Mouse (Mus musculus): ENCODE results near the gene Pou5f1. TPM values are rescaled to one million over a fixed set of nuclear protein-coding genes. Genes with fewer than 3 reads are reported as not detected.

Pou5f1 gene
- polyA plus RNA-seq, 1 experiment from 2014 or later, result not detected

DNA sequence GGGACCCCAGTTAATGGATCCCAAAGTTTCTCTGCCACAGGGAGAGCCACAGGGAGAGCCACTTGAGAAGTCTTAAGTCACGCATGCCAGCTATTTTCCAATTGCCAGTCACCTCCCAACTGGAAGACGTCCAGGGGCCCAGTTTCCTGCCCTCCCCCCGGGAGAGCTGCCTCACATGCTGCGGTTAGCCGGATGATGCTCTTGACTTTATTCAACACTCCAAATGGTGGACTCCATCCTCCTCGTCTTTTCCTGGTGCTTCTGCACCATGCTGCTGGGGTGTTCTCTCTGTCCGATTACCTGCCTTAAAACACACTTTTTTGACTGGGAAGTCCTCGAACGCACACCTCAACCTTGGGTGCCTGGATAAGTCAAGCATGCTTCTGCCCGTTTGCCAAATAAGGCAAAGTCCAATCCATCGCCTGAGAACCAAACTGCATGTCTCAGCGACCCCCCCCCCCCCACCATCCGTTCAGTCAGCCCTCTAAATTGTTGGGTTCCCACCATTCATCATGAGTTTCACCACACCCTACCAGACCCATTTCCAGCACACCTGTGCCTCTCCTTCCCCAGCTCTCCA, 50.5 kb downstream of the Pou5f1 start:
- no peak overlapping the region for H3K9ac ChIP-seq (replicated peaks)
- H3K36me3 ChIP-seq, result no peaks in the 10 kb centered on the region
- no peaks in the 10 kb centered on the region for H3K27me3 ChIP-seq
- 88% methylated on average over 13 of the region's 13 CpGs for WGBS
- no peak for ATAC-seq
- no peak overlapping the region for H3K4me3 ChIP-seq (replicated peaks)
- no peak overlapping the region for H3K27ac ChIP-seq
- H3K9me3 ChIP-seq, result no peaks in the 10 kb centered on the region
- H3K4me1 ChIP-seq (replicated peaks), result no peaks in the 10 kb centered on the region
- no peak overlapping the region for H3K4me2 ChIP-seq (replicated peaks)

DNA sequence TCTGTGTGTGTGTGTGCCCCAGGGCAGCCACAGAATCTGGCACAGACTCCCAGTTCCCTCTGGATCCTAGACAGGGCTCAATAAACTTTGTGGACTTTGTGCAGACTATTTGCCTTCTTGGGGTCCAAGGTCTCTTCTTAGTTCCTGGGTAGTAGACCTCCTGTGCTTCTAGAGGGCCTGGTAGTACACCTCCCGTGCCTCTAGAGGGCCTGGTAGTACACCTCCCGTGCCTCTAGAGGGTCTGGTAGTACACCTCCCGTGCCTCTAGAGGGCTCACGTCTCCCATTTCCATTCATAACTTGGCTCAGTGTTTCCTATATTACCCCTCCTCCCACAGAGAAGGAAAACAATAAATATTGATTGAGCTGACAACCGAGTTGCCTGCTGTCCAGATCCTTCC, 51.0 kb downstream of the Pou5f1 start:
- no peak for ATAC-seq
- WGBS, result 29% methylated on average over 5 of the region's 5 CpGs

DNA sequence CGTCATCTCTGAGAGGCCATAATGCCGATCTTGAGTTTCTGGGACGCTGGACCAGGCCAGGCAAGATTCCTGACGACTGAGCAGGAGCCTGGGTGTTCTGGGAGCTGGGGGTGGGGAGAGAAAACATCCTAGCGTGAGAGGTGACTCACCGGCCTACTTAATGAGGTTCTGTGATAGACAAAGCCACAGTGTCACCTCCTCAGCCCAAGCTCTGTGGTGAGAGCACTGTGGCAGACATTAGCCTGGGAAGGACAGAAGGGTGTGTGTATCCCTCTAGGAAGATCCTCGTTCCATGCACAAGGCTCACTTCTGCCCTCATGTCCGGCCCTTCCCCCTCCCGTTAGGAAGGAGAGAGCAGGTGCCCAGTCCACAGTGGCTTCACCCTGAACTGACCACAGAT, 51.5 kb downstream of the Pou5f1 start:
- Histone ChIP-seq H3K4me3 (replicated peaks) (no peak overlapping the region), H3K4me1 (replicated peaks) (no peaks in the 10 kb centered on the region), H3K4me2 (replicated peaks) (no peak overlapping the region), H3K9me3 (no peaks in the 10 kb centered on the region), H3K27me3 (no peaks in the 10 kb centered on the region), H3K27ac (no peak overlapping the region), H3K9ac (replicated peaks) (no peak overlapping the region), H3K36me3 (no peaks in the 10 kb centered on the region)
- ATAC-seq, result no peak
- WGBS, result 81% methylated on average over 9 of the region's 9 CpGs

More for the DNA sequence above, 51.0 kb downstream of the Pou5f1 start:
- Histone ChIP-seq H3K27me3 (no peaks in the 10 kb centered on the region), H3K36me3 (no peaks in the 10 kb centered on the region), H3K4me2 (replicated peaks) (no peak overlapping the region), H3K9me3 (no peaks in the 10 kb centered on the region), H3K4me1 (replicated peaks) (no peaks in the 10 kb centered on the region), H3K27ac (no peak overlapping the region), H3K9ac (replicated peaks) (no peak overlapping the region), H3K4me3 (replicated peaks) (no peak overlapping the region)

DNA sequence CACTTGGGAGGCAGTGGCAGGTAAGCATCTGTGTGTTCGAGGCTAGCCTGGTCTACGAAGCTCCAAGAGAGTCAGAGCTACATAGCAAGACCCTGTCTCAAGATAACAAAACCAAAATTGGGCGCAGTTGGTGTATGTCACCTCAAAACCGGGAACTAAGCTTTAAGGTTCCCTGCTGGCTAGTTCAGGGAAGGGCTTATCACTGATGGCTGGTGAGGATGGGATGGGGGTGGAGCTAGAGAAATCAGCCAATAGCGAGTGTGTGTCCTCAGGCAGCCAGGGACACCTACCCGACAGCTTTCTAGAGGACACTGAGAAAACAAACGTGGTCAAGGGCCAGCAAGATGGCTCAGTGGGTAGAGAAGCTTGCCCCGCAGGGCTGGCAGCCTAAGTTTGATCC, 52.4 kb downstream of the Pou5f1 start:
- no peak overlapping the region for H3K27ac ChIP-seq
- no peak for ATAC-seq
- H3K4me1 ChIP-seq (replicated peaks), result no peaks in the 10 kb centered on the region
- no peak overlapping the region for H3K4me2 ChIP-seq (replicated peaks)
- H3K9ac ChIP-seq (replicated peaks), result no peak overlapping the region
- no peaks in the 10 kb centered on the region for H3K9me3 ChIP-seq
- H3K27me3 ChIP-seq, result no peaks in the 10 kb centered on the region
- no peaks in the 10 kb centered on the region for H3K36me3 ChIP-seq
- 66% methylated on average over 8 of the region's 8 CpGs for WGBS
- no peak overlapping the region for H3K4me3 ChIP-seq (replicated peaks)

Other genes starting within 250 kb of the Pou5f1 start
- 49.5 and 52.5 TPM in 2 replicates for gene H2-D1, start 243.3 kb upstream of the Pou5f1 start, polyA plus RNA-seq (2015; fragmentation: Nextera tagmentation; extraction: Ambion mirVana)
- gene H2-Q1, start 185.6 kb upstream of the Pou5f1 start, polyA plus RNA-seq (2015; fragmentation: Nextera tagmentation; extraction: Ambion mirVana), result 0.11 and 0.17 TPM in 2 replicates
- gene H2-Q2, start 163.8 kb upstream of the Pou5f1 start, polyA plus RNA-seq (2015; fragmentation: Nextera tagmentation; extraction: Ambion mirVana), result 0.26 and 0.30 TPM in 2 replicates
- 1.00 and 1.3 TPM in 2 replicates for gene H2-Q4, start 126.4 kb upstream of the Pou5f1 start, polyA plus RNA-seq (2015; fragmentation: Nextera tagmentation; extraction: Ambion mirVana)
- 0.17 TPM in 2 replicates for gene H2-Q6, start 81.2 kb upstream of the Pou5f1 start, polyA plus RNA-seq (2015; fragmentation: Nextera tagmentation; extraction: Ambion mirVana)
- 2.5 TPM in 2 replicates for gene H2-Q7, start 66.9 kb upstream of the Pou5f1 start, polyA plus RNA-seq (2015; fragmentation: Nextera tagmentation; extraction: Ambion mirVana)
- gene H2-Q10, start 35.9 kb upstream of the Pou5f1 start, polyA plus RNA-seq (2015; fragmentation: Nextera tagmentation; extraction: Ambion mirVana), result 0.09 and 0.69 TPM in 2 replicates
- gene Tcf19, start 10.8 kb downstream of the Pou5f1 start, polyA plus RNA-seq (2015; fragmentation: Nextera tagmentation; extraction: Ambion mirVana), result 23.1 and 23.2 TPM in 2 replicates
- 6.5 and 8.4 TPM in 2 replicates for gene Cchcr1, start 11.1 kb downstream of the Pou5f1 start, polyA plus RNA-seq (2015; fragmentation: Nextera tagmentation; extraction: Ambion mirVana)
- 0.73 and 1.1 TPM in 2 replicates for gene Psors1c2, start 27.2 kb downstream of the Pou5f1 start, polyA plus RNA-seq (2015; fragmentation: Nextera tagmentation; extraction: Ambion mirVana)
- gene Cdsn, start 46.1 kb downstream of the Pou5f1 start, polyA plus RNA-seq (2015; fragmentation: Nextera tagmentation; extraction: Ambion mirVana), result 0.06 and 0.11 TPM in 2 replicates
- gene 2300002M23Rik, start 61.4 kb downstream of the Pou5f1 start, polyA plus RNA-seq (2015; fragmentation: Nextera tagmentation; extraction: Ambion mirVana), result not detected in 2 replicates
- gene Sfta2, start 95.5 kb downstream of the Pou5f1 start, polyA plus RNA-seq (2015; fragmentation: Nextera tagmentation; extraction: Ambion mirVana), result not detected in 2 replicates
- gene Gm9573, start 120.6 kb downstream of the Pou5f1 start, polyA plus RNA-seq (2015; fragmentation: Nextera tagmentation; extraction: Ambion mirVana), result not detected in 2 replicates
- gene Mucl3, start 137.7 kb downstream of the Pou5f1 start, polyA plus RNA-seq (2015; fragmentation: Nextera tagmentation; extraction: Ambion mirVana), result not detected in 2 replicates
- gene Vars2, start 161.6 kb downstream of the Pou5f1 start, polyA plus RNA-seq (2015; fragmentation: Nextera tagmentation; extraction: Ambion mirVana), result 13.0 and 15.1 TPM in 2 replicates
- 31.5 and 32.0 TPM in 2 replicates for gene Gtf2h4, start 167.7 kb downstream of the Pou5f1 start, polyA plus RNA-seq (2015; fragmentation: Nextera tagmentation; extraction: Ambion mirVana)
- gene Ddr1, start 198.6 kb downstream of the Pou5f1 start, polyA plus RNA-seq (2015; fragmentation: Nextera tagmentation; extraction: Ambion mirVana), result 163 and 187 TPM in 2 replicates